Mouse (Mus musculus) CH12.LX (cell line): ENCODE measurements around the gene Mgat3.

ENCODE experiments used
- CTCF ChIP-seq, 2 experiments: IDR thresholded peaks in 1 of 2; conservative IDR thresholded peaks in 1 of 2; 2 replicates each; pipeline ENCODE4 v1.5.1; 2011 to 2012; ENCODE audit warnings: low read depth in 2 of 2, low read length in 2 of 2, improper control_type of control experiment in 1 of 2, inconsistent platforms in 1 of 2, mild to moderate bottlenecking in 1 of 2, moderate library complexity in 1 of 2
- EP300 ChIP-seq: IDR thresholded peaks from 2 replicates; pipeline ENCODE4 v1.6.1; 2011; ENCODE audit warnings: low read length, improper control_type of control experiment
- IRF4 ChIP-seq: IDR thresholded peaks from 2 replicates; pipeline ENCODE4 v1.6.1; 2014; ENCODE audit warnings: low read depth, mild to moderate bottlenecking, inconsistent platforms, low read length, improper control_type of control experiment
- MAX ChIP-seq: IDR thresholded peaks from 2 replicates; pipeline ENCODE4 v1.6.1; 2011; ENCODE audit warnings: low read length, improper control_type of control experiment
- POLR2A ChIP-seq: IDR thresholded peaks from 2 replicates; pipeline ENCODE4 v1.6.1; 2011; ENCODE audit warnings: low read depth, mild to moderate bottlenecking, improper control_type of control experiment, low read length
- SMC3 ChIP-seq: IDR thresholded peaks from 2 replicates; pipeline ENCODE4 v1.6.1; 2011; ENCODE audit warnings: low read depth, low read length, improper control_type of control experiment
- TBP ChIP-seq: conservative IDR thresholded peaks from 2 replicates; pipeline ENCODE4 v1.6.1; 2011; ENCODE audit warnings: low read depth, low read length, improper control_type of control experiment
- UBTF ChIP-seq: IDR thresholded peaks from 2 replicates; pipeline ENCODE4 v1.6.1; 2012; ENCODE audit warnings: low read depth, mild to moderate bottlenecking, inconsistent platforms, low read length, improper control_type of control experiment, moderate library complexity
- ZC3H11A ChIP-seq: IDR thresholded peaks from 2 replicates; pipeline ENCODE4 v1.6.1; 2012; ENCODE audit warnings: low read depth, mild to moderate bottlenecking, inconsistent platforms, low read length, improper control_type of control experiment
- ZKSCAN1 ChIP-seq: IDR thresholded peaks from 2 replicates; pipeline ENCODE4 v1.6.1; 2012; ENCODE audit warnings: low read depth, inconsistent platforms, low read length, improper control_type of control experiment, borderline replicate concordance

DNA sequence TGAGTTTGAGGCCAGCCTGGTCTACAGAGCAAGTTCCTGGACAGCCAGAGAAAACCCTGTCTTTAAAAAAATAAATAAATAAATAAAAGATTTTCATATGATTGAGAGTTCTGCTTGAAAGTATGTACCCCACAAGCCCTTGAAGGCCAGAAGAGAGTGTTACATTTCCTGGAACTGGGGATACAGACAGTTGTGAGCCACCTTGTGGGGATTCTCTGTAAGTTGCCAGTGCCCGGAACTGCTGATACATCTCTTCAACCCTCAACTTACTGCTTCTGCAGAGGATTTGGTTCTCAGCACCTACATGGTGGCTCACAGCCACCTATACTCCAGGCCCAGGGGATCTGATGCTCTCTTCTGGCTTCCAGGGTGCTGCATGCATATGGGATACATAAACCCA lies 46.3 kb upstream of the Mgat3 start:
- TF ChIP-seq EP300 (no peak), UBTF (no peak), SMC3 (peak; percentile 60), CTCF (conservative IDR thresholded peaks at IDR 0.05 in 1 of 2, IDR thresholded peaks at IDR 0.05 in 1 of 2; ENCODE audit: low read depth in 2 of 2, low read length in 2 of 2) (peak in 1 of 2 experiments; percentile 65; a peak in 2 of 4 replicates), TBP (no peak), POLR2A (no peak), MAX (no peak), ZKSCAN1 (no peak), ZC3H11A (no peak), IRF4 (no peak)
